Mouse (Mus musculus) ES-E14 (cell line): ENCODE measurements at regions not wholly inside any gene's neighbourhood (a gene's known extent, or its start where the extent isn't known, plus 50 kb on each side); places are given as distances from the start of the nearest gene placed in this dataset.

Source experiments
- CHD2 ChIP-seq: IDR thresholded peaks from 2 replicates; pipeline ENCODE4 v1.6.1; 2014; ENCODE audit warnings: mild to moderate bottlenecking, low read depth, low read length, inconsistent platforms
- HCFC1 ChIP-seq: IDR thresholded peaks from 2 replicates; pipeline ENCODE4 v1.6.1; 2012; ENCODE audit warnings: low read length, inconsistent platforms, borderline replicate concordance; ENCODE audit not compliant: insufficient read depth
- MAFK ChIP-seq: IDR thresholded peaks from 2 replicates; pipeline ENCODE4 v1.6.1; 2014; ENCODE audit warnings: mild to moderate bottlenecking, low read depth, low read length, inconsistent platforms; ENCODE audit not compliant: insufficient read depth
- ZC3H11A ChIP-seq: IDR thresholded peaks from 2 replicates; pipeline ENCODE4 v1.6.1; 2012; ENCODE audit warnings: low read depth, mild to moderate bottlenecking, inconsistent platforms, low read length, borderline replicate concordance
- ZNF384 ChIP-seq: IDR thresholded peaks from 2 replicates; pipeline ENCODE4 v1.6.1; 2012; ENCODE audit warnings: low read depth, low read length, inconsistent platforms

DNA sequence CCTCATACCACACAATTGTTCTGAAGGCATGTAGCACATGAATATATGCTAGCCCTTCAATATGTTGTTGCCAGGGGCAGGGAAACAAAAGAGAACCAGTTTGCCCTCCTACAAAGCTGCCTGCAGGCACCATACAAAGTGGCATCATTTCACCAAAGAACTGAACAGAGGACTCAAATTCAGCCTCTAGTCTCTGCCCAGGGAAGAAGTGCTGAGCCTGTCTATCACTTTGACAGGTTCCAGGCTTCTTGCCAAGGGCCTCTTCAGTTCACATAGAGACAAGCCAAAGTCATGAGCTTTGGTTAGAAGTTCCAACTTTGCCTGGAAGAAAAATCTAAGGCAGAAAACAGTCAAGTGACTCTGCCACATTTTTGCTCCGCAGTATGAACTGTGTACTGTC is 223.4 kb upstream of the Ercc4 start:
- TF ChIP-seq MAFK: no peak
- no peak for TF ChIP-seq ZC3H11A
- TF ChIP-seq HCFC1: no peak
- no peak for TF ChIP-seq ZNF384
- no peak for TF ChIP-seq CHD2
